Mouse (Mus musculus) kidney, embryonic 14.5 days (tissue): Measurements from ENCODE around the gene Trak1. TPM values are rescaled to one million over a fixed set of nuclear protein-coding genes. Genes with fewer than 3 reads are reported as not detected.
A peak's percentile ranks its signal among the peaks of the same experiment; 100 is the strongest.

Experiments used
- ATAC-seq: fragments of 200-750 bp; cut with Nextera tagmentation; 2 replicates; pipeline ENCODE4 v1.8.0; 2017; ENCODE audit warnings: moderate number of reproducible peaks, mild to moderate bottlenecking, moderate TSS enrichment, moderate library complexity; ENCODE audit not compliant: low FRiP score, low TSS enrichment
- H3K27ac ChIP-seq: fragments of 300-500 bp; sonication (generic); 2 replicates; pipeline ENCODE4 v1.5.1; 2014; ENCODE audit warnings: low read depth, mild to moderate bottlenecking, low read length, moderate library complexity, mixed read lengths
- H3K27me3 ChIP-seq: fragments of 300-500 bp; sonication (generic); 2 replicates; pipeline ENCODE4 v1.6.1; 2014; ENCODE audit warnings: mild to moderate bottlenecking, low read length; ENCODE audit not compliant: control insufficient read depth, insufficient read depth
- H3K36me3 ChIP-seq: fragments of 300-500 bp; sonication (generic); 2 replicates; pipeline ENCODE4 v1.6.1; 2014; ENCODE audit warnings: low read length, mixed read lengths; ENCODE audit not compliant: control insufficient read depth, insufficient read depth
- H3K4me1 ChIP-seq: fragments of 300-500 bp; sonication (generic); 2 replicates; pipeline ENCODE4 v1.6.1; 2014; ENCODE audit warnings: low read length, mixed read lengths; ENCODE audit not compliant: control insufficient read depth, insufficient read depth
- H3K4me2 ChIP-seq: fragments of 300-500 bp; sonication (generic); replicated peaks from 2 replicates; pipeline ENCODE4 v1.6.1; 2014; ENCODE audit warnings: low read depth, mild to moderate bottlenecking, low read length
- H3K4me3 ChIP-seq: fragments of 300-500 bp; sonication (generic); 2 replicates; pipeline ENCODE4 v1.5.1; 2014; ENCODE audit warnings: mild to moderate bottlenecking, low read length
- H3K9ac ChIP-seq: fragments of 300-500 bp; sonication (generic); 2 replicates; pipeline ENCODE4 v1.6.1; 2014; ENCODE audit warnings: low read depth, mild to moderate bottlenecking, low read length, moderate library complexity
- H3K9me3 ChIP-seq: fragments of 300-500 bp; sonication (generic); 2 replicates; pipeline ENCODE4 v1.6.1; 2016; ENCODE audit warnings: low read length; ENCODE audit not compliant: control insufficient read depth
- WGBS: fragments of 180-500 bp; shearing (Covaris S2); extraction: QIAGEN DNeasy Blood & Tissue Kit; methylation state at CpG from one replicate; pipeline ENCODE4 v1.1.7; 2014; 5-methylcytosine and 5-hydroxymethylcytosine counted together
- polyA plus RNA-seq: library from polyadenylated mRNA; unstranded; fragments of >200 nt; fragmentation: Nextera tagmentation; extraction: Ambion mirVana; gene quantifications from 2 replicates; pipeline ENCODE4 v1.2.1, GENCODE M21; 2014

Gene Trak1
- polyA plus RNA-seq, 1 experiment from 2014 or later = 15.4 TPM

GRCm38 (mm10) chr9:121385091-121385748 lies 87.9 kb downstream of the Trak1 start:
- H3K27me3 ChIP-seq = no peaks in the 10 kb centered on the region
- peaks cover 8% of the 10 kb centered on the region; the same call in 1 of the 2 replicates for H3K4me1 ChIP-seq
- H3K9ac ChIP-seq = no peak overlapping the region
- H3K4me3 ChIP-seq = no peak overlapping the region
- no peaks in the 10 kb centered on the region for H3K9me3 ChIP-seq
- no peak for ATAC-seq
- no peak overlapping the region for H3K27ac ChIP-seq
- WGBS = 35% methylated on average over 16 of the region's 16 CpGs
- no peak overlapping the region for H3K4me2 ChIP-seq
- no peaks in the 10 kb centered on the region for H3K36me3 ChIP-seq

- WGBS = 78% methylated on average over 12 of the region's 12 CpGs
- Histone ChIP-seq H3K4me3 (no peak overlapping the region), H3K27ac (no peak overlapping the region), H3K36me3 (no peaks in the 10 kb centered on the region), H3K9me3 (no peaks in the 10 kb centered on the region), H3K4me2 (no peak overlapping the region), H3K4me1 (peaks cover 5% of the 10 kb centered on the region; the same call in 1 of the 2 replicates), H3K27me3 (no peaks in the 10 kb centered on the region), H3K9ac (no peak overlapping the region)
- no peak for ATAC-seq
Observed at GRCm38 (mm10) chr9:121385749-121386350, 88.5 kb downstream of the Trak1 start.

GRCm38 (mm10) chr9:121387539-121388272 lies 90.4 kb downstream of the Trak1 start:
- no peaks in the 10 kb centered on the region for H3K27me3 ChIP-seq
- no peak overlapping the region for H3K4me2 ChIP-seq
- H3K36me3 ChIP-seq = no peaks in the 10 kb centered on the region
- H3K4me1 ChIP-seq = peaks cover 5% of the 10 kb centered on the region; the same call in 1 of the 2 replicates
- WGBS = 79% methylated on average over 9 of the region's 9 CpGs
- no peak for ATAC-seq
- no peak overlapping the region for H3K4me3 ChIP-seq
- H3K27ac ChIP-seq = no peak overlapping the region
- H3K9me3 ChIP-seq = no peaks in the 10 kb centered on the region
- H3K9ac ChIP-seq = no peak overlapping the region

- Histone ChIP-seq H3K4me3 (no peak overlapping the region), H3K27me3 (no peaks in the 10 kb centered on the region), H3K9ac (no peak overlapping the region), H3K4me1 (peaks cover 5% of the 10 kb centered on the region; the same call in 1 of the 2 replicates), H3K36me3 (no peaks in the 10 kb centered on the region), H3K4me2 (no peak overlapping the region), H3K9me3 (no peaks in the 10 kb centered on the region), H3K27ac (no peak overlapping the region)
- WGBS = 71% methylated on average over 13 of the region's 13 CpGs
- ATAC-seq = no peak
Observed at GRCm38 (mm10) chr9:121388273-121388931, 91.1 kb downstream of the Trak1 start.

GRCm38 (mm10) chr9:121389258-121389657 lies 92.0 kb downstream of the Trak1 start:
- Histone ChIP-seq H3K9ac (no peak overlapping the region), H3K4me3 (no peak overlapping the region), H3K36me3 (0 out of 2 replicates have a peak, but pooled peaks cover 5% of the 10 kb centered on the region), H3K27me3 (no peaks in the 10 kb centered on the region), H3K4me2 (no peak overlapping the region), H3K9me3 (no peaks in the 10 kb centered on the region), H3K27ac (no peak overlapping the region), H3K4me1 (peaks cover 5% of the 10 kb centered on the region; the same call in 1 of the 2 replicates)
- 83% methylated on average over 10 of the region's 10 CpGs for WGBS
- ATAC-seq = no peak

- Histone ChIP-seq H3K4me2 (no peak overlapping the region), H3K9me3 (no peaks in the 10 kb centered on the region), H3K4me3 (no peak overlapping the region), H3K36me3 (0 out of 2 replicates have a peak, but pooled peaks cover 5% of the 10 kb centered on the region), H3K9ac (no peak overlapping the region), H3K4me1 (peaks cover 5% of the 10 kb centered on the region; the same call in 1 of the 2 replicates), H3K27ac (no peak overlapping the region), H3K27me3 (no peaks in the 10 kb centered on the region)
- 89% methylated on average over 13 of the region's 13 CpGs for WGBS
- ATAC-seq = no peak
Observed at GRCm38 (mm10) chr9:121391898-121392297, 94.6 kb downstream of the Trak1 start.

- 40% methylated on average over 5 of the region's 5 CpGs for WGBS
- Histone ChIP-seq H3K36me3 (0 out of 2 replicates have a peak, but pooled peaks cover 5% of the 10 kb centered on the region), H3K9ac (no peak overlapping the region), H3K27me3 (no peaks in the 10 kb centered on the region), H3K27ac (no peak overlapping the region), H3K4me2 (no peak overlapping the region), H3K9me3 (no peaks in the 10 kb centered on the region), H3K4me3 (no peak overlapping the region), H3K4me1 (peaks cover 6% of the 10 kb centered on the region)
- ATAC-seq = peak; percentile 68; the same call in 1 of the 2 replicates
Observed at GRCm38 (mm10) chr9:121392427-121392826, 95.1 kb downstream of the Trak1 start.

- Histone ChIP-seq H3K4me2 (no peak overlapping the region), H3K27ac (no peak overlapping the region), H3K4me1 (peaks cover 9% of the 10 kb centered on the region), H3K36me3 (0 out of 2 replicates have a peak, but pooled peaks cover 5% of the 10 kb centered on the region), H3K27me3 (no peaks in the 10 kb centered on the region), H3K4me3 (no peak overlapping the region), H3K9ac (no peak overlapping the region), H3K9me3 (no peaks in the 10 kb centered on the region)
- 92% methylated on average over 4 of the region's 4 CpGs for WGBS
- ATAC-seq = no peak
Observed at GRCm38 (mm10) chr9:121393104-121393503, 95.8 kb downstream of the Trak1 start.
